Mouse (Mus musculus): ENCODE data around the gene Nuak2. TPM values are rescaled to one million over a fixed set of nuclear protein-coding genes. Genes with fewer than 3 reads are reported as not detected.
A peak's percentile ranks its signal among the peaks of the same experiment; 100 is the strongest.

Nuak2 gene
- polyA plus RNA-seq, 1 experiment from 2014 or later = 6.0 TPM

DNA sequence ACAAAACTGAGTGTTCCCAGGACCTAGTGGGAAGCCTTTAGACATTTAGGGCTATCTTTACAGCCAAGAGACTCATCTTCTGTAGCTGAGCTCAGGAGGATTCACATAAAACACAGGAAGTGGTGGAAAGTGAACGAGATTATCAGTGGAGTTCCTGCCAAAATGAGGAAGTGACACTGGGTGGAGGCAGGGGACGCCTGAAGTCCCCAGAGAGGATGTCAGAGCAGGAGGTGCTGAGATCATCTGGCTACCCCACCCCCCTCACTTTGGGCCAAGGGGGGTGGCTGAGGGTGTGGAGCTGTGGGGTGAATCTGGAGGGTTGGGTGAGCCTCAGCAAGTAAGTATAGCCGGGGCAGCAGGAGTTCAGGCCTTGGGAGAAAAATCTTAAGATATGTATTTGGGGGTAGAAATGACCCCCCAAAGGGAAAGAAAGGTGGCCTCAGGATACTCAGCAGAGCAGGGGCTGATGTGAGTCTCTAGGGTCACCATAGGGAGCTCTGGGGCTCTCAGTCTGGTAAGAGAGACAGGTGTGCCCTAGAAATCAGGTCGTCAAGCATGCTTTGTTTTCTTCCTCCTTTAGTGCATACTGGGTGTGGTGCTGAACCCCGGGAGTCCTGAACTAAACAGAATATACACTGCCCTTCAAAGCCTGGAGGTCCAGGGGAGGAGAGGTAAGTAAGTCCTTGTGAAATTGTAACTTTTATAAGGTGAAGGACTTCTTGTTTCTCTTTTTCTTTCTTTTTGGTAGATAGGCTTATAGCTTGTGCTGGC lies 26.0 kb downstream of the Nuak2 start:
- 0 out of 2 replicates have a peak overlapping the region, but pooled peaks have one; percentile 2 for H3K9ac ChIP-seq (replicated peaks)
- no peaks in the 10 kb centered on the region for H3K9me3 ChIP-seq (ENCODE audit: low read length)
- no peaks in the 10 kb centered on the region for H3K36me3 ChIP-seq (replicated peaks; ENCODE audit: insufficient read depth, low read length)
- ATAC-seq = peak; percentile 59
- H3K4me1 ChIP-seq (ENCODE audit: insufficient read depth) = peaks cover 32% of the 10 kb centered on the region
- peak overlapping the region; percentile 85 for H3K27ac ChIP-seq (ENCODE audit: low read depth)
- peak; percentile 54; the same call in 1 of the 2 replicates for TF ChIP-seq EP300 (IDR thresholded peaks at IDR 0.05; ENCODE audit: low read depth)
- no peak for TF ChIP-seq CTCF (IDR thresholded peaks at IDR 0.05; ENCODE audit: low read depth)
- H3K4me3 ChIP-seq (ENCODE audit: low read depth, low read length) = no peak overlapping the region
- peak; percentile 73 for DNase-seq
- peak overlapping the region; percentile 40; the same call in 1 of the 2 replicates for H3K4me2 ChIP-seq (ENCODE audit: low read depth, low read length)
- WGBS (ENCODE audit: insufficient replicate concordance) = 19% methylated on average over 5 of the region's 5 CpGs
- no peaks in the 10 kb centered on the region for H3K27me3 ChIP-seq (ENCODE audit: insufficient read depth, low read length)

DNA sequence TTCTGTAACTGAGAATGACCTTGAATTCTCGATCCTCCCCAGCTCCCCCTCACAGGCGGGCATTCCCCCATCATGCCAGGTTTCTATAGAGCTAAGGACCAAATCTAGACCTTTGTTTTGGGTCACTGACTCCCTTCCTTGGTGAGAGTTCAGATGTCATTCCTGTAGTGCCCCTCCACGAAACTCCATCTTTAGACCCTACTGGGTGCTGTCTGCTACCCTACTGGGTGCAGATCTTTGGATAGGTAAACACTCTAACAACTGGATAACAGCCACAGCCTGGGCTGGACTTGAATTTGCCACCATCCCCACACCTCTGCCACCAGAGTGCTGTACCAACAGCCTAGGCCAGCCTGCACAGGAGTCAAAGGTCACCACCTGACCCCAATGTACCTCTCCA lies 26.6 kb downstream of the Nuak2 start:
- DNase-seq (no peak), ATAC-seq (peak; percentile 16; the same call in 1 of the 2 replicates)
- TF ChIP-seq CTCF (IDR thresholded peaks at IDR 0.05; ENCODE audit: low read depth) (no peak), EP300 (IDR thresholded peaks at IDR 0.05; ENCODE audit: low read depth) (no peak)
- peak overlapping the region; percentile 75; the same call in 1 of the 2 replicates for H3K27ac ChIP-seq (ENCODE audit: low read depth)
- no peaks in the 10 kb centered on the region for H3K27me3 ChIP-seq (ENCODE audit: insufficient read depth, low read length)
- no peaks in the 10 kb centered on the region for H3K9me3 ChIP-seq (ENCODE audit: low read length)
- no peak overlapping the region for H3K9ac ChIP-seq (replicated peaks)
- 42% methylated on average over 3 of the region's 3 CpGs for WGBS (ENCODE audit: insufficient replicate concordance)
- peaks cover 26% of the 10 kb centered on the region for H3K4me1 ChIP-seq (ENCODE audit: insufficient read depth)
- H3K4me3 ChIP-seq (ENCODE audit: low read depth, low read length) = no peak overlapping the region
- H3K36me3 ChIP-seq (replicated peaks; ENCODE audit: insufficient read depth, low read length) = no peaks in the 10 kb centered on the region
- peak overlapping the region; percentile 40; the same call in 1 of the 2 replicates for H3K4me2 ChIP-seq (ENCODE audit: low read depth, low read length)

DNA sequence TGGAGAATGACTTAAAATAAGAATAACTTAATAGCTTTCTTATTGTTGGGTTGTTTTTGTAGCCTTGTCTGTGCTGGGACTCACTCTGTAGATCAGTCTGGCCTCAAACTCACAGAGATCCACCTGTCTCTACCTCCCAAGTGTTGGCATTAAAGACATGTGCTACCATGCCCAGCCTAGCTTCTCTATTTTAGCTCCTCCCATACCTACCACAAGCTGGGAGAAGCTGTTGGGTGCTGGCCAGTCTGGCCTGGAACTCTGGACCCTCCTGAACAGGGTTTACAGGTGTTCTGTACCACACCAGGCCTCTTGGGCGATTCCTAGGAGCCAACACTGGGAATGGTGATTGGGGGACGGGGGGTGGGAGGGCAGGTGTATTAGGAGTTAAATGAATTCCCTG lies 27.3 kb downstream of the Nuak2 start:
- Histone ChIP-seq H3K27me3 (ENCODE audit: insufficient read depth, low read length) (no peaks in the 10 kb centered on the region), H3K36me3 (replicated peaks; ENCODE audit: insufficient read depth, low read length) (no peaks in the 10 kb centered on the region), H3K9ac (replicated peaks) (no peak overlapping the region), H3K27ac (ENCODE audit: low read depth) (peak overlapping the region; percentile 24; the same call in 1 of the 2 replicates), H3K4me1 (ENCODE audit: insufficient read depth) (peaks cover 23% of the 10 kb centered on the region), H3K4me3 (ENCODE audit: low read depth, low read length) (no peak overlapping the region), H3K4me2 (ENCODE audit: low read depth, low read length) (no peak overlapping the region), H3K9me3 (ENCODE audit: low read length) (no peaks in the 10 kb centered on the region)
- WGBS (ENCODE audit: insufficient replicate concordance) = 79% methylated on average over 2 of the region's 2 CpGs
- no peak for ATAC-seq
- no peak for DNase-seq
- TF ChIP-seq CTCF (IDR thresholded peaks at IDR 0.05; ENCODE audit: low read depth) (no peak), EP300 (IDR thresholded peaks at IDR 0.05; ENCODE audit: low read depth) (no peak)

- WGBS (ENCODE audit: insufficient replicate concordance) = 67% methylated on average over 1 of the region's 1 CpGs
- H3K9me3 ChIP-seq (ENCODE audit: low read length) = no peaks in the 10 kb centered on the region
- H3K4me1 ChIP-seq (ENCODE audit: insufficient read depth) = peaks cover 18% of the 10 kb centered on the region
- H3K9ac ChIP-seq (replicated peaks) = no peak overlapping the region
- no peak for TF ChIP-seq CTCF (IDR thresholded peaks at IDR 0.05; ENCODE audit: low read depth)
- TF ChIP-seq EP300 (IDR thresholded peaks at IDR 0.05; ENCODE audit: low read depth) = no peak
- H3K4me2 ChIP-seq (ENCODE audit: low read depth, low read length) = no peak overlapping the region
- ATAC-seq = no peak
- H3K36me3 ChIP-seq (replicated peaks; ENCODE audit: insufficient read depth, low read length) = no peaks in the 10 kb centered on the region
- 0 out of 2 replicates have a peak overlapping the region, but pooled peaks have one; percentile 24 for H3K27ac ChIP-seq (ENCODE audit: low read depth)
- no peak overlapping the region for H3K4me3 ChIP-seq (ENCODE audit: low read depth, low read length)
- no peak for DNase-seq
- H3K27me3 ChIP-seq (ENCODE audit: insufficient read depth, low read length) = no peaks in the 10 kb centered on the region
Observed at GRCm38 (mm10) chr1:132343656-132344055, 27.7 kb downstream of the Nuak2 start.

- no peak for ATAC-seq
Observed at GRCm38 (mm10) chr1:132345514-132345913, 29.6 kb downstream of the Nuak2 start.

GRCm38 (mm10) chr1:132346134-132346851 lies 30.4 kb downstream of the Nuak2 start:
- Histone ChIP-seq H3K4me3 (ENCODE audit: low read depth, low read length) (no peak overlapping the region), H3K4me2 (ENCODE audit: low read depth, low read length) (no peak overlapping the region), H3K36me3 (replicated peaks; ENCODE audit: insufficient read depth, low read length) (no peaks in the 10 kb centered on the region), H3K9ac (replicated peaks) (no peak overlapping the region), H3K27me3 (ENCODE audit: insufficient read depth, low read length) (no peaks in the 10 kb centered on the region), H3K4me1 (ENCODE audit: insufficient read depth) (peaks cover 13% of the 10 kb centered on the region), H3K9me3 (ENCODE audit: low read length) (peaks cover 5% of the 10 kb centered on the region), H3K27ac (ENCODE audit: low read depth) (peak overlapping the region; percentile 41)
- no peak for TF ChIP-seq EP300 (IDR thresholded peaks at IDR 0.05; ENCODE audit: low read depth)
- no peak for TF ChIP-seq CTCF (IDR thresholded peaks at IDR 0.05; ENCODE audit: low read depth)
- peak; percentile 30 for ATAC-seq
- no peak for DNase-seq
- 65% methylated on average over 12 of the region's 12 CpGs for WGBS (ENCODE audit: insufficient replicate concordance)

More at GRCm38 (mm10) chr1:132345514-132345913, 29.6 kb downstream of the Nuak2 start:
- no peak overlapping the region for H3K4me3 ChIP-seq (ENCODE audit: low read depth, low read length)
- peaks cover 18% of the 10 kb centered on the region for H3K4me1 ChIP-seq (ENCODE audit: insufficient read depth)
- DNase-seq = no peak
- H3K9ac ChIP-seq (replicated peaks) = no peak overlapping the region
- H3K27ac ChIP-seq (ENCODE audit: low read depth) = no peak overlapping the region
- TF ChIP-seq CTCF (IDR thresholded peaks at IDR 0.05; ENCODE audit: low read depth) (no peak), EP300 (IDR thresholded peaks at IDR 0.05; ENCODE audit: low read depth) (no peak)
- no peak overlapping the region for H3K4me2 ChIP-seq (ENCODE audit: low read depth, low read length)
- WGBS (ENCODE audit: insufficient replicate concordance) = 75% methylated on average over 4 of the region's 4 CpGs
- H3K36me3 ChIP-seq (replicated peaks; ENCODE audit: insufficient read depth, low read length) = no peaks in the 10 kb centered on the region
- H3K9me3 ChIP-seq (ENCODE audit: low read length) = no peaks in the 10 kb centered on the region
- no peaks in the 10 kb centered on the region for H3K27me3 ChIP-seq (ENCODE audit: insufficient read depth, low read length)
